Mouse (Mus musculus): ENCODE data around the gene Sirt4. TPM values are rescaled to one million over a fixed set of nuclear protein-coding genes. Genes with fewer than 3 reads are reported as not detected.

Sirt4 gene
- polyA plus RNA-seq, 1 experiment from 2014 or later = 6.4 TPM

GRCm38 (mm10) chr5:115480101-115480500 lies 4.4 kb downstream of the Sirt4 start:
- Histone ChIP-seq H3K9ac (ENCODE audit: low read depth, low read length) (no peak overlapping the region), H3K4me1 (replicated peaks; ENCODE audit: control insufficient read depth, insufficient read depth, low read length) (no peaks in the 10 kb centered on the region), H3K4me2 (replicated peaks; ENCODE audit: low read depth) (peak overlapping the region; percentile 32; the same call in 1 of the 2 replicates), H3K36me3 (ENCODE audit: control insufficient read depth, insufficient read depth) (peaks cover 15% of the 10 kb centered on the region), H3K27ac (ENCODE audit: low read depth, low read length) (no peak overlapping the region), H3K9me3 (ENCODE audit: control insufficient read depth) (no peaks in the 10 kb centered on the region), H3K27me3 (replicated peaks; ENCODE audit: control insufficient read depth, insufficient read depth, low read length) (no peaks in the 10 kb centered on the region), H3K4me3 (ENCODE audit: low read depth, low read length) (no peak overlapping the region)
- ATAC-seq = no peak
- 42% methylated on average over 27 of the region's 27 CpGs for WGBS
- TF ChIP-seq CTCF (IDR thresholded peaks at IDR 0.05; ENCODE audit: low read depth) = no peak

GRCm38 (mm10) chr5:115479561-115479960 lies 5.0 kb downstream of the Sirt4 start:
- Histone ChIP-seq H3K27ac (ENCODE audit: low read depth, low read length) (no peak overlapping the region), H3K4me2 (replicated peaks; ENCODE audit: low read depth) (no peak overlapping the region), H3K36me3 (ENCODE audit: control insufficient read depth, insufficient read depth) (peaks cover 15% of the 10 kb centered on the region), H3K4me1 (replicated peaks; ENCODE audit: control insufficient read depth, insufficient read depth, low read length) (no peaks in the 10 kb centered on the region), H3K27me3 (replicated peaks; ENCODE audit: control insufficient read depth, insufficient read depth, low read length) (no peaks in the 10 kb centered on the region), H3K9me3 (ENCODE audit: control insufficient read depth) (no peaks in the 10 kb centered on the region), H3K4me3 (ENCODE audit: low read depth, low read length) (no peak overlapping the region), H3K9ac (ENCODE audit: low read depth, low read length) (no peak overlapping the region)
- 68% methylated on average over 15 of the region's 15 CpGs for WGBS
- ATAC-seq = no peak
- no peak for TF ChIP-seq CTCF (IDR thresholded peaks at IDR 0.05; ENCODE audit: low read depth)

GRCm38 (mm10) chr5:115476107-115476727 lies 8.3 kb downstream of the Sirt4 start:
- WGBS = 47% methylated on average over 12 of the region's 12 CpGs
- no peak for TF ChIP-seq CTCF (IDR thresholded peaks at IDR 0.05; ENCODE audit: low read depth)

GRCm38 (mm10) chr5:115475337-115476106 lies 9.0 kb downstream of the Sirt4 start:
- H3K4me3 ChIP-seq (ENCODE audit: low read depth, low read length) = peak overlapping the region; percentile 23
- no peak overlapping the region for H3K27ac ChIP-seq (ENCODE audit: low read depth, low read length)
- TF ChIP-seq CTCF (IDR thresholded peaks at IDR 0.05; ENCODE audit: low read depth) = no peak
- ATAC-seq = peak; percentile 50; the same call in 1 of the 2 replicates
- WGBS = 27% methylated on average over 22 of the region's 22 CpGs
- H3K9ac ChIP-seq (ENCODE audit: low read depth, low read length) = no peak overlapping the region
- H3K4me1 ChIP-seq (replicated peaks; ENCODE audit: control insufficient read depth, insufficient read depth, low read length) = no peaks in the 10 kb centered on the region
- peak overlapping the region; percentile 51 for H3K4me2 ChIP-seq (replicated peaks; ENCODE audit: low read depth)
- no peaks in the 10 kb centered on the region for H3K9me3 ChIP-seq (ENCODE audit: control insufficient read depth)
- no peaks in the 10 kb centered on the region for H3K27me3 ChIP-seq (replicated peaks; ENCODE audit: control insufficient read depth, insufficient read depth, low read length)
- H3K36me3 ChIP-seq (ENCODE audit: control insufficient read depth, insufficient read depth) = peaks cover 15% of the 10 kb centered on the region

More at GRCm38 (mm10) chr5:115476107-115476727, 8.3 kb downstream of the Sirt4 start:
- no peak overlapping the region for H3K27ac ChIP-seq (ENCODE audit: low read depth, low read length)
- peaks cover 15% of the 10 kb centered on the region for H3K36me3 ChIP-seq (ENCODE audit: control insufficient read depth, insufficient read depth)
- no peaks in the 10 kb centered on the region for H3K4me1 ChIP-seq (replicated peaks; ENCODE audit: control insufficient read depth, insufficient read depth, low read length)
- no peaks in the 10 kb centered on the region for H3K9me3 ChIP-seq (ENCODE audit: control insufficient read depth)
- no peak overlapping the region for H3K9ac ChIP-seq (ENCODE audit: low read depth, low read length)
- H3K27me3 ChIP-seq (replicated peaks; ENCODE audit: control insufficient read depth, insufficient read depth, low read length) = no peaks in the 10 kb centered on the region
- peak overlapping the region; percentile 51 for H3K4me2 ChIP-seq (replicated peaks; ENCODE audit: low read depth)
- H3K4me3 ChIP-seq (ENCODE audit: low read depth, low read length) = peak overlapping the region; percentile 23
- no peak for ATAC-seq

- no peak overlapping the region for H3K4me2 ChIP-seq (replicated peaks; ENCODE audit: low read depth)
- WGBS = 68% methylated on average over 22 of the region's 22 CpGs
Observed at GRCm38 (mm10) chr5:115474174-115474828, 10.2 kb downstream of the Sirt4 start.

GRCm38 (mm10) chr5:115473191-115473590 lies 11.3 kb downstream of the Sirt4 start:
- peak; percentile 45 for TF ChIP-seq CTCF (IDR thresholded peaks at IDR 0.05; ENCODE audit: low read depth)
- WGBS = 71% methylated on average over 10 of the region's 10 CpGs
- no peaks in the 10 kb centered on the region for H3K27me3 ChIP-seq (replicated peaks; ENCODE audit: control insufficient read depth, insufficient read depth, low read length)
- H3K36me3 ChIP-seq (ENCODE audit: control insufficient read depth, insufficient read depth) = peaks cover 4% of the 10 kb centered on the region; the same call in 1 of the 2 replicates
- no peak overlapping the region for H3K4me2 ChIP-seq (replicated peaks; ENCODE audit: low read depth)
- ATAC-seq = no peak
- H3K9ac ChIP-seq (ENCODE audit: low read depth, low read length) = no peak overlapping the region
- H3K27ac ChIP-seq (ENCODE audit: low read depth, low read length) = no peak overlapping the region
- H3K4me3 ChIP-seq (ENCODE audit: low read depth, low read length) = no peak overlapping the region
- H3K9me3 ChIP-seq (ENCODE audit: control insufficient read depth) = no peaks in the 10 kb centered on the region
- H3K4me1 ChIP-seq (replicated peaks; ENCODE audit: control insufficient read depth, insufficient read depth, low read length) = no peaks in the 10 kb centered on the region

More at GRCm38 (mm10) chr5:115474174-115474828, 10.2 kb downstream of the Sirt4 start:
- Histone ChIP-seq H3K9me3 (ENCODE audit: control insufficient read depth) (no peaks in the 10 kb centered on the region), H3K27me3 (replicated peaks; ENCODE audit: control insufficient read depth, insufficient read depth, low read length) (no peaks in the 10 kb centered on the region), H3K27ac (ENCODE audit: low read depth, low read length) (no peak overlapping the region), H3K36me3 (ENCODE audit: control insufficient read depth, insufficient read depth) (peaks cover 5% of the 10 kb centered on the region; the same call in 1 of the 2 replicates), H3K4me3 (ENCODE audit: low read depth, low read length) (no peak overlapping the region), H3K4me1 (replicated peaks; ENCODE audit: control insufficient read depth, insufficient read depth, low read length) (no peaks in the 10 kb centered on the region), H3K9ac (ENCODE audit: low read depth, low read length) (no peak overlapping the region)
- TF ChIP-seq CTCF (IDR thresholded peaks at IDR 0.05; ENCODE audit: low read depth) = no peak
- no peak for ATAC-seq

Measured in intestine, postnatal 0 days (tissue).